Mouse (Mus musculus): ENCODE data around the gene Pcp2.
"Not testable (repeated sequence)": the region's sequence is repeated elsewhere in the genome, so short reads cannot be mapped to it uniquely, and the experiment has no call there.

Gene Pcp2

GRCm38 (mm10) chr8:3621199-3621970 lies 4.0 kb downstream of the Pcp2 start, which contains the start of the genes Xab2 and Pet100:
TSS of gene Xab2 (minus strand) at chr8:3621316.
TSS of gene Pet100 (plus strand) at chr8:3621548.
- DNase-seq: peak; percentile 99

- DNase-seq: peak; percentile 77 to 85
Measured at GRCm38 (mm10) chr8:3609816-3610150, 15.6 kb downstream of the Pcp2 start.

- peak; percentile 78 to 85 for DNase-seq
Measured at GRCm38 (mm10) chr8:3609046-3609815, 16.1 kb downstream of the Pcp2 start.

- no peak for DNase-seq
Measured at GRCm38 (mm10) chr8:3607822-3608221, 17.5 kb downstream of the Pcp2 start.

GRCm38 (mm10) chr8:3606593-3606992 lies 18.8 kb downstream of the Pcp2 start:
- DNase-seq: no peak

- DNase-seq: no peak
Measured at GRCm38 (mm10) chr8:3603439-3603838, 21.9 kb downstream of the Pcp2 start.

GRCm38 (mm10) chr8:3600401-3600800 lies 24.9 kb downstream of the Pcp2 start:
- DNase-seq: peak; percentile 38 to 42

GRCm38 (mm10) chr8:3599219-3599618 lies 26.1 kb downstream of the Pcp2 start:
- DNase-seq: no peak

- DNase-seq: no peak
Measured at GRCm38 (mm10) chr8:3598054-3598453, 27.3 kb downstream of the Pcp2 start.

- peak; percentile 49 to 63 for DNase-seq
Measured at GRCm38 (mm10) chr8:3594466-3594865, 30.9 kb downstream of the Pcp2 start.

GRCm38 (mm10) chr8:3593470-3593869 lies 31.9 kb downstream of the Pcp2 start:
- DNase-seq: peak; percentile 47 to 48

- DNase-seq: no peak
Measured at GRCm38 (mm10) chr8:3588258-3588633, 37.1 kb downstream of the Pcp2 start.

GRCm38 (mm10) chr8:3587391-3588257 lies 37.7 kb downstream of the Pcp2 start:
- peak; percentile 78 to 85 for DNase-seq

- no peak for DNase-seq
Measured at GRCm38 (mm10) chr8:3586993-3587390, 38.4 kb downstream of the Pcp2 start, which contains the start of gene Camsap3. TSS of gene Camsap3 (plus strand) at chr8:3587293.

- DNase-seq: no peak
Measured at GRCm38 (mm10) chr8:3586452-3586851, 38.9 kb downstream of the Pcp2 start.

- DNase-seq: not testable (repeated sequence)
Measured at GRCm38 (mm10) chr8:3581961-3582360, 43.4 kb downstream of the Pcp2 start.

- no peak for DNase-seq
Measured at GRCm38 (mm10) chr8:3579390-3580364, 45.7 kb downstream of the Pcp2 start.

GRCm38 (mm10) chr8:3576211-3576960 lies 49.0 kb downstream of the Pcp2 start:
- DNase-seq: no peak

- no peak for DNase-seq
Measured at GRCm38 (mm10) chr8:3574546-3574945, 50.8 kb downstream of the Pcp2 start.

All from lung, adult 18-20 months (tissue).